Mouse (Mus musculus) ovary, adult 18-20 months (tissue): Measurements from ENCODE around the gene Tcte2.

Experiments
- DNase-seq: peaks from one replicate; pipeline ENCODE4 v3.0.0; 2022; ENCODE audit warnings: low spot score, mixed read lengths

Gene Tcte2

DNA sequence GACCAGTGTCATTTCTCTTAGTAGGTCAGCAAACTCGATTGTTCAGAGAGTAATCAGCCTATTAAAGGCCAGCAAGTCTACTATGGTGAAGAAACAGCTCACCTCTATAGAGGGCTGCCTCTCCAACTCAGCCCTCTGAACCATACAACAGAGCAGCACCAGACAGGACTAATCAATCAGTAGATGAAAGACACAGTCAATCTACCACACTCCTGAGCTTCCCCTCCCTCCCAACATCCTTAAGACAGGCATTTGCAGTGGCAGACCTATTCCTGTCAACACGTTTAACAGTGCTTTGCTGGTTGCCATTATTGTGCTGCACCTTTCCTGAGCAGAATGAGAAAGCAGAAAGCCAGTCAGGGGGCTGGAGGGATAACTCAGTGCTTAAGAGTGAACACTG, 16.3 kb downstream of the Tcte2 start:
- no peak for DNase-seq

- no peak for DNase-seq
These were observed 16.8 kb downstream of the Tcte2 start for GRCm38 (mm10) chr17:13744824-13745223.

GRCm38 (mm10) chr17:13744219-13744618, 17.4 kb downstream of the Tcte2 start:
- DNase-seq, result no peak

DNA sequence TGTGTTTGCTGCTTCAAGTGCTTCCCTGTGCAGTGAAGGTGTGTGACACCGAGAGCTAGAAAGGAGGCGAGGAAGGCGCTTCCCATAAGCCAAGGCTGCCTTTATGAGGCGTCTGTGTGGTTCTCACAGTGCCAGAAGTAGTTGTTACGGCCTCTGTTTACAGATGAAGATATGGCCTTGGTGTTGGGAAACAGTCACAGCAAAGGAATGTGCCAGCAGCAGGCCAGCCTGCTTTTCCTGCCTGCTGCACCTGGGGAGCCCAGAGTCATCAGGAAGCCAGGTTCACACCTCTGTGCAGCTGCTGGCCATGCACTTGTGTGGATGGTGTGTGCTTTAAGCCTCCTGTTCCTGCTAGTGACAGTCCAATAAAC, 17.9 kb downstream of the Tcte2 start:
- DNase-seq, result no peak

GRCm38 (mm10) chr17:13742941-13743708, 18.5 kb downstream of the Tcte2 start:
- no peak for DNase-seq

- no peak for DNase-seq
These were observed 19.3 kb downstream of the Tcte2 start for GRCm38 (mm10) chr17:13742334-13742733.

- DNase-seq, result no peak
These were observed 20.0 kb downstream of the Tcte2 start for GRCm38 (mm10) chr17:13741611-13742010.

- no peak for DNase-seq
These were observed 20.8 kb downstream of the Tcte2 start for GRCm38 (mm10) chr17:13740796-13741195.

- DNase-seq, result no peak
These were observed 21.6 kb downstream of the Tcte2 start for GRCm38 (mm10) chr17:13739981-13740380.

GRCm38 (mm10) chr17:13738916-13739315, 22.7 kb downstream of the Tcte2 start:
- DNase-seq, result no peak

DNA sequence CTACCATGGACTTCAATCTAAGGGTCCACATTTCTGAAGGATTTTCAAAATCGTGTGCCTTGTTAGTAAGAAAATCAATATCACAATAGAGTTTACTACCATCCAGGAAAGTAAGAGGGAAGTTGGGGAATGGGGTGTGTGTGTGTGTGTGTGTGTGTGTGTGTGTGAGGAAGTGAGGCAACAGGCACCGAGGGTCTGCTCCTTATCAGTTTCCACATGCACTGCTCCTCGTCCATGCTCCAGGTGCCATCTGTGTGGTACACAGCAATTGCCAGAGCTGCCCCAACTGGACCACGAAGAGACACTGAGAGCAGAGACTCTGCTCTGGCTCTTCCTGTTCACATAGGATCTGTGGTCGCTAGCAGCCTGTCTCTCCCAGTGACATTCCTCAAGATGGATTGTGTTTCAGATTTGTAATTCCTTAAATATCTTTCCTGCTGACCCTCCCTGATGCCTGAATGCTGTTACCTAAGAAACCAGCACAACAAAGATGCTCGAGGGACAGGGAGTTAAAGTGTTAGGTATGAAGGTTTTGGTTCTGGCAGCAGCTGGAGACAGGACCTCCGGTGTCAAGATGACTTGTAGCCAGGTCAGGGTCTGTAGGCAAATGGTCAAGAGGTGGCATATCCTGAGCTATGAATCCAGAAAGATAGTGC, 23.4 kb downstream of the Tcte2 start:
- DNase-seq, result no peak

DNA sequence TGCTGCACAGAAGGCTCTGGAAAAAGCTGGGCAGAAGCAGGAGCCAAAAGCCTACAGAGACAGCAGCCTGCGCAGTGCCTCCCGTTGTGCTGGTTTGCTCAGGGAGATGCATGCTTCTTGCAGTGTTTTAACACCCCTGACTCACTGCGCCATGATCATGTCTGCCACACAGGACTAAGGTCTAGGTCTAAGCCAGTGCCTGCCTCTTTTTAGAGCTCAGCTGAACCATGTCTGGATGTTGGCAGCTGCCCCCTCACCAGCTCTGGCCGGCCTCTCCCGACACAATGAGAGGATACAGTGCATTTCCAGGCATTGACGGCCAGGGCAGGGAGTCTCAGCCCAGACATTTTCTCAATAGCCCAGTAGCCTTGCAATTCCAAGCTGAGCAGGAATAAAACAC, 24.3 kb downstream of the Tcte2 start:
- no peak for DNase-seq

DNA sequence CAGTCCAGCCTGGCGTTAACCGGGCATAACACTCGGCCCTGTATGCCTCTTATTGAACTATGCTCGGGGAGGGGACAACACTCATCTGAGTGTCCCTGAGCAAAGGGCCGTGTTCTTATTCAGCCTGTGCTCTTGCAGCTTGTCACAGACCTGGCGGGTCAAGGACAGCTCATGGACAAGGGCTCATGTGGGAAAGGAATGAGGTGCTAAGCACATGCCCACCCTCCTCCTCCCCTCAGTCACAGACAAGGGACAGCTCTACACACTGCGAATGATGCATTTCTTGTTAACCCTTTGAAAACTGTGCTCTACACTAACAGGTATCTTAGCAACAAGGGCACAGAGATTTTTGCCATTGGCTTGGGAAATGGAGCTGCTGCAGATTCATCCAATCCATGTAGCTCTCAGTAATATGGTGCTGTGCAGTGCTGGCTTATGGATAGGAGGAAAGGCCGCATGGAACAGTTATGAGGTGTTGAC, 25.8 kb downstream of the Tcte2 start:
- DNase-seq, result no peak

DNA sequence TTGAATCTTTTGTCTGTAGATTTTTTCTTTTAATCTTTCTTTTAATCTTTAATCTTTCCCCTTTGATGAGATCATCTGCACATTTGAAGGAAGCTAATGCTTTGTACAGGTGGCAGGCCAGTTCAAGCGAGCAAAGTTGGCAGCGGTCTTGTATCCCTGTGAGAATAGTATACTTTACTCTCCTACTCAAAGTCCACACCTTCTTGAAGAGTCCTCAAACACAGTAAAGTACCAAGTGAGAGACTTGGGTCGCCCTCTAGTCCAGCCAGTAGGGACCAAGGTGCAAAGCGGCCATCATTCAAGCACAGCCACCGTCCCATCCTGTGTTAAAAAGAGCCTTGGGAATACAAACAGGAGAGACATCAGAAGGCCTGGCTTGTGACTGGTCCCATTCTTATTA, 26.6 kb downstream of the Tcte2 start:
- no peak for DNase-seq

GRCm38 (mm10) chr17:13733971-13734370, 27.7 kb downstream of the Tcte2 start:
- no peak for DNase-seq

- no peak for DNase-seq
These were observed 28.9 kb downstream of the Tcte2 start for GRCm38 (mm10) chr17:13732685-13733084.

DNA sequence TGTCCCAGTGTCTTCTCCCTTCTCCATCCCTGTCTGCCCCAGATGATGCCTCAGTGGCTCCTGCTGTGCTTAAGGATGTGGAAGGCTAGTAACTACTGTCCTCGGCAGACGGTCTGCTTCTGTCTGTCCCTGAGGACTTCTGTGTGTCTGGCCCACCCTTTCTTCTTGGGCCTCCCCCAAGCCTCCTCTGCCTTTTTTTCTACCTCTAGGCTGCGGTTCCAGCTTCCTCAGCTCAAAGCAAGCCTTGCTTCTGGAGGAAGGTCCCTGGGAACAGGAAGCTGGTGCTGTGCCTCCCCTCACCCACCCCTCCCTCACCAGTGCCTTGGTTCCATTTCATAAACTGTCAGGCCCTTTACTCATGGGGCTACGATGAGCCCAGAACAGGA, 29.9 kb downstream of the Tcte2 start:
- no peak for DNase-seq

- no peak for DNase-seq
These were observed 30.5 kb downstream of the Tcte2 start for GRCm38 (mm10) chr17:13730980-13731726.

DNA sequence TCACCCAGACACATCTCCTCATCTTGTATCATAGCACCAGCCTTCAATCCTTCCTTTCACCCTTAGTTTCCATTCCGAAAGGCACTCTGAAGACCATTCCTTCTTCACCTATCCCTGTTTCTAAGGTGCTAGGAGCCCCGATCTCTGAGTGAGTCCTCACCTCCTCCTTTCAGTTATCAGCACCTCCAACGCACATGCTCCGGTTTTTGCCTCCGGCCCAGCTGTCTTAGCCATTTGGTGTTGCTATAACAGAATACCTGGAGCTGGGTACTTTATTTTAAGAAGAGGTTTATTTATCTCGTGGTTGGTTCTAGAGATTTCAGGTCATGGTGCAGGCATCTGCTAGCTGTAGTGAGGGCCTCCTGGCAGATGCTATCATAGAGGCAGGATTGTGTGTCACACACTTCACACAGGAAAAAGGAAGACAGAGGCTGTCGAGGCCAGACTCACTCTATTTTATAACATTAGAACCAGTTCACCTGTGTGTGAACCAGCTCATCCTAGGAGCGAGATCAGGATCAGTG, 34.7 kb downstream of the Tcte2 start:
- no peak for DNase-seq

DNA sequence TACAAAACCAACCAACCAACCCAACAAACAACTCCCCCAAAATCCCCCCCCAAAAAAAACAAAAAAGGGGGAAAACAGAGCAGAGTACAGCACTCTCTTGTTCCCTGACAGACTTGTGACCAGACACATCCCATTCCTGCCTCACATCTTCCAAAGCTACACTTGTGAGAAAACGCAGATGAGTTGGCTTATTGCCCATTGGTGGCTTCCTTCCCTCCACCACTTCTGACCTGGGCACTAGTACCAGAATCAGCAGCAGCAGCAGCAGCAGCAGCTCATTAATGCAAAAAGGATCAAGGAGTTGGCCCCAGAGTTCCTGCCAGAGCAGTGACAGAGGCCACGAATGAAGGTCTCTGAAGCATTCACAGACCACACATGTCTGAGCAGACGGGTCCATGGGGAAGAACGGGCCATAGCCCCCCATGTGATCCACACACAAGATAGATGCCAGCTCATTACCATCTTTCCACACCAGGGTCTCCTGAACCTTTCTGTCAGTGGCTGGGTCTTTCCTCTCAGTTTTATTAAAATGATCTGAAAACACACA, 36.5 kb downstream of the Tcte2 start:
- no peak for DNase-seq

GRCm38 (mm10) chr17:13722434-13722833, 39.2 kb downstream of the Tcte2 start:
- DNase-seq, result no peak

DNA sequence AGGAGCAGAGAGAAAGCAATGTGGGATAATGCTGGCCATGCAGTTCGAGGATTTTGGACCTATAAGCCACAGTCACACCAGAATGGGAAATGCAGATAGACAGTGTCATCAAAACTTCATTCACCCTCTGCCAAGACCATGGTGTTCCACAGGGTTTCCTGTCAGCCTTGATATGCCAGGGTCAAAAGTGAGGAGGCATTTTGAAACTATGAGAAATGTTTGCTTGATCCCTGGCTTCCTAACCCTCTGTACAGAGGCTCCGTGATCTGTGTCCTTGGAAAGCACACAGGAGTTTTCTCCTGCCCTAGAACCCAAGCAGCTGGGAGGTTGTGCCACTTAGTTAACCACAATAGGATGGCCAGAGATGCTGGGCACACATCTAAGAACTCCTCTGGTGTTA, 40.3 kb downstream of the Tcte2 start:
- no peak for DNase-seq
